Mouse (Mus musculus) lung, postnatal 0 days (tissue): Measurements from ENCODE around the gene Dock4.

ENCODE experiments used
- CTCF ChIP-seq: IDR thresholded peaks from 2 replicates; pipeline ENCODE4 v1.5.1; 2016; ENCODE audit warnings: antibody characterized with exemption, mild to moderate bottlenecking
- EP300 ChIP-seq: IDR thresholded peaks from 2 replicates; pipeline ENCODE4 v1.6.1; 2016; ENCODE audit warnings: antibody characterized with exemption, mild to moderate bottlenecking, control low read depth

DNA sequence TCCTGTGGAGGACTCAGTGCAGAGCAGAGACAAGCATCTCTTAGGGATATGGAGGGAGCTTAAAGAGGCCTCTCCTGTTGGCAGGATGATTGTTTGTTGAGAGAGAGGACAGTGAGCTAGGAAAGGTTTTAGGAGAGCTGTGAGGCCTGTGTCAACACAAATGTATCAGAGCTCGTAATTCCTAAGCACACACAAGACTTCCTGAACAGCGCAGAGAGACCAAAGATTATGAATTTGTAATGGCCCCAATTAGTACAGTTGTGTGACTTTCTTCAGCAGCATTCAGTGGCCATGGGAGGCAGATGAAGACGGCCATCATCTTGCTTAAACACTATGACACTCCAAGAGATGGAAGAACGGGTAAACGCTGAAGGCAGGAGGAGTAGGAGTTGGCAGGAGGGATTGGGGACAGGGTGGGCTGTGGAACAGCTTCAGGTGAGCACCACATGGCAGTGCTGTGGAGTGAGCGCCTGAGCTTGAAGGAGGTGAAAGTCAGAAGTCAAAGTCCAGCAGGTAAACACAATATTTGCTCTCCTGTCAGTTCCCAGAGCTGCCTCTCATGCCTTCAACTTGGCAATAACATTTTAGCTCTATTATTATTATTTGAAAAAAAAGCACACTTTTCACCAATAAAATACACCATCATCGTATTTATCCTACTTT, 409.1 kb downstream of the Dock4 start:
- TF ChIP-seq CTCF (no peak), EP300 (no peak)
